Mouse (Mus musculus) cerebellum, postnatal 14 days (tissue): ENCODE results near the gene Zfp473.
"Not testable (repeated sequence)": the region's sequence is repeated elsewhere in the genome, so short reads cannot be mapped to it uniquely, and the experiment has no call there.

ENCODE experiments used
- DNase-seq, 2 experiments: peaks; one replicate each; pipeline ENCODE4 v3.0.0; 2021; ENCODE audit warnings: mixed read lengths in 2 of 2

Zfp473 gene

DNA sequence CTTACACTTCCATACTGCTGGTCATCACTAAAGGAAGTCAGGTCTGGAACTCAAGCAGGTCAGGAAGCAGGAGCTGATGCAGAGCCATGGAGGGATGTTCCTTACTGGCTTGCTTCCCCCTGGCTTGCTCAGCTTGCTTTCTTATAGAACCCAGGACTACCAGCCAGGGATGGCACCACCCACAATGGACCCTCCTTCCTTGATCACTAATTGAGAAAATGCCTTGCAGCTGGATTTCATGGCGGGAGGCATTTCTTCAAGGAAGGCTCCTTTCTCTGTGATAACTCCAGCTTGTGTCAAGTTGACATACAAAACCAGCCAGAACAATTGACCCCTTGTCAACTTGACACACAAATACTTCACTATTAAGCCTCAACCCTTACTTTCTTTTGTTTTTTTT is at the start of gene Zfp473:
Gene Zfp473 (minus strand): TSS at position 101 of the 400 bp plus-strand sequence.
- not testable (repeated sequence) for DNase-seq

DNA sequence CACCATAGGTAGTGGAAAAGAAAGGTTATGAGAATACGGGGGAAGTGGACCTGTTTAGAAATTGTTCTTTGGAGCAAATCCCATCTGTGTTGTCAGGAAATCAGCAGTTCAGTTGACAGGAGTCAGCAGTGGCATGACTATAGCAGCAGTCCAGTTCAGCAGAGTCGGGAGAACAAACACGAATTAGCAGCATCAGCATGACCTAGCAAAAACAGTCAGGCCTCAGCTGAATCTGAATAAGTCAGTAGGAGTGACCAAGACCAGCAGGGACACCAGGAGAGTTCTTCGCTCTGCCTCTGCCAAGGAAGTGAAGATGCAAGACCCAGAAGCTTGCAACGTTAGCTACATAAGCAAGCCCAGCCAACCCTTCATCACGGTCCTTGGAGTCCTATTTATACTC is 41.9 kb upstream of the Zfp473 start:
- no peak for DNase-seq

DNA sequence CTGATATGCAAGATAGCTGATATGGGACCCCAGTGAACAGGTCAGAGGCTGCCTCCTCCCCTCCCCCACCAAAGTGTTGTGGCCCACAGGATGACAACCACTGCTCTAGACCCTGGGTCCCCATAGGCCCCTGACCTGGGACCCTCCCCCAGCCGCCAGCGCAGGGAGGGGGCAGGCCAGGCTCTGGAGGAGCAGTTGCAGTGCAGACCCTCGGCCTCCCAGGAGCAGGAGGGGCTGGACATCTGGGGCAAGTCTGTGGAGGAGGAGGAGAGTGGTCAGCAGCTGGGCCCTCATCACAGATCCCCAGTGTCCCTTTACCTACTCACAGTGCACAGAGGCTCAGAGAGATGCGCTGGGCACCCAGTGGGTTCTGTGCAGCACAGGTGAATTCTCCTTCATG is 39.2 kb upstream of the Zfp473 start:
- no peak for DNase-seq

DNA sequence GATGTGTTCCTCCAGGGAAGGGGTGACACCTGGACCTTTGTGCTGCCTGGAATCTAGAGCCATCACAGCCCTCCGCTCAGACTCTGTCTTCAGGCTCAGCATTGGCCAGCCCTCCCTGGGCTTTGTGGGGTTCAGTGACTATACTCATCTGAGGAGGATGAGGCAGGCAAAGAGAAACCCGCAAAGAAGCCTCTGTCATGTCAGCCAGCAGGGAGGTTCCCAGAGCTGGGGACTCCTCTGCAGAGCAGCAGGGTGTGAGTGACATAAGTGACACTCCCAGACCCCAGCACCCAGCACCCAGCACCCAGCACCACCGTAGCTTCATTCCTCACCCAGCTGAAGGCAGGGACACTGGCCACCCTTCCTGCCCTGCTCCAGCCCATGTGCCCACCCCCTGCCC is 38.7 kb upstream of the Zfp473 start:
- no peak for DNase-seq

DNA sequence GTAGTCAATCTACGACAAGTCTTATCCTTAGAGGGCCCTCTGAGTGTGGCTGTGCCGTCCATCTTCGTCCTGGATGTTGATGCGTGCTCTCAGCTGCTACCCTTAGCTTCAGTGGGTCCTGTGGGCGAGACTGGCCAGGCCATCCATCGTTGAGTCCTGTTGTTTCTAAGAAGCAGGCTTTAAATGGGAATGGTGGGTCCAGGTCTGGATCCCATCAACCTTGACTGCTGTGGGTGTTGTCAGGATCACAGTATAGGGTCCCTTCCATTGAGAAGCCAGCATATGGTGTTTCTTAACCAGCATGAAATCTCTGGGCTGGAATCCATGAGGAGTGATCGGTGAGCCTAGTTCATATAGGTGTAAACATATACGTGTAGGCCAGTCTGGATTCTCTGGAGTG is 29.3 kb upstream of the Zfp473 start:
- DNase-seq = no peak

DNA sequence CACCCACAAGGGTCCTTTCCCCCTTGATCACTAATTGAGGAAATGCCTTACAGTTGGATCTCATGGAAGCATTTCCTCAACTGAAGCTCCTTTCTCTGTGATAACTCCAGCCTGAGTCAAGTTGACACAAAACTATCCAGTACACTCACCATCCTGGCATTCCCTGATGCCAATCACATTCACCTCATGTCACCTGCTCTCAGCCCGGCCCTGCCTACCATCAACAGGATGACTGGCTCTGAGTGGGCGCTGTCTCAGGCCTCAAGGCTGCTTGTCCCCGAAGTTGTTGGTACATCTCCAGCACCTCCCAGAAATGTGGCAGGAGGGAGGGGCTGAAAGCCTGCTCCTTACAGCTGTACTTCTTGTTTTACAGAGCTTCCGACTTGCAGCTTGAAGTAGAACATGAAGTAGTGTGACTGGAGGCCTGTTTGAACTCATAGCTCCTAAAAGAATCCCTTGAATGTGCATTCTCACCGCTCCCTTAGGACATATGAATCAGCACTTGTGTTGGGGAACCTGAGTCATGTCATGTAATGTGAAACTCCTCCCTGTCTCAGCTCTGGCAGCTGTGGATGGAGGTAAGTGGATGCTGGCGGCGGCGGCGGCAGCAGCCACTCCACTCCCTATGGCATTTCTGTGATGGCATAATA is 26.1 kb upstream of the Zfp473 start:
- DNase-seq = no peak

DNA sequence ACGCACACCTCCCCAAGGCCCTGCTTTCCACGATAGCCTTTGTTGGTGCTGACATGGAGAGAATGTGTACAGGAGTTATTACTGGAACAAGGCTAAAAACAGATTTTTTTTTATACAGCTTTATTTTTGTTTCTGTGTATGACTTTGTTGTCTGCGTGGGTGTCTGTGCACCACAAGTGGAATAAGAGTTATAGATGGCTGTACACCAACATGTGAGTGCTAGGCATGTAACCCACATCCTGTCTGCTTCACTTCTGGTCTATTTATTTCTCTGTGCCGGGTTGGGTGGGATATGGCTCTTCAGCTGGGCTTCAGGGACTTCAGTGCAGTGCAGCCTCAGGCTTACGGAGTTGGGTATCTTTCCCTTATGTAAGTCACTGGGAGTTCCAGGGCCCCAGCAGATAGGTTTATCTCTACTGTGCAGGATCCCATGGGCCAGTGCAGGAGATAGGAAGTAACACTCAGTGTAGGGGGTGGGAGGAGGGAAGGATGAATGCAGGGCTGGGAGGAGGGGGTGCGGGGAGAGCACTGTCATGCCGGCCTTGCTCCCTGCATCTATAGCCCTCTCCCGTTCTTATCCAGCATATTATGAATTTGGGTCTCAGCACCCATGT is 21.8 kb upstream of the Zfp473 start:
- no peak for DNase-seq

DNA sequence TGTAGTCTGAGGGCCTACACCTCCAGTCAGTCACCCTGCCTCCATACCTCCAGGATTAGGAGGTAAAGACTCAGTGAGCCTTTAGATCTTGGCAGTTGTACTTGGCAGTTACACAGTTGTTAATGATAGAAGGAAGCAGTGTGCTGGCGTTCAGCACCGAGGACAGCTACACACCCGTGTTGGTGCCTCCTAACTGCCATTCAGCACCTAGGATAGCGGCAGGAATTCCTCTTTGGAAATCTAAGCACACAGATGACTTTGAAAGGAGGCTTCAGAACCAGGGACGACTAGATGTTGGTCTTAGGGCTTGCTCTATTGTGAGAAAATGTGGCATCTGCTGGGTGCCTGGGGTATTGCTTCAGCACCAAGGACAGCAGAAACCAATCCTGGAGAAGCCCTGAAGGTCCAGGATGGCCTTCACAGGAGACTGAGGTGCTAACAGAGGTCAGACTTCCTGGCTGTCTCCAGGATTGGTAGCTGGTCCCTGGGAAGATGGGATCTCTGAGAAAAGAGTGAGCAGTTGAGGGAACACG is 19.3 kb upstream of the Zfp473 start:
- peak in 1 of 2 experiments; percentile 21 for DNase-seq

DNA sequence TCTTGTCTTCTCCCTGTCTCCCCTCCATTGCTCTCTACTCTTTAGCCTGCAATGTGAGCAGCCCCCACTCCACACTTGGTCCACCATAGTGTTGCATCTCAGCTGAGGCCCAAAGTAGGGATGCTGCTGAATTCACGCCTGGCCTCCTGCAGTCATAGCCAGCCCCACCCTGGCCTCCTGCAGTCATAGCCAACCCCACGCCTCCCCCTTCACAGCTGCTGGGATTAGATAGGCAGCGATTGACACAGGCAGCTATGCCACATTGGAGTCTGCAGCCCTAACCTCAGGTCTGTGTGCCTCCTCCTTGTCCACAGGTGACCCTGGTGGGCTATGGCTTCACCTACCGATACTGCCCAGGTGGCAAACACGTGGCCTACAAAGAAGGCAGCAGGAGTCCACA is 17.3 kb upstream of the Zfp473 start:
- no peak for DNase-seq

DNA sequence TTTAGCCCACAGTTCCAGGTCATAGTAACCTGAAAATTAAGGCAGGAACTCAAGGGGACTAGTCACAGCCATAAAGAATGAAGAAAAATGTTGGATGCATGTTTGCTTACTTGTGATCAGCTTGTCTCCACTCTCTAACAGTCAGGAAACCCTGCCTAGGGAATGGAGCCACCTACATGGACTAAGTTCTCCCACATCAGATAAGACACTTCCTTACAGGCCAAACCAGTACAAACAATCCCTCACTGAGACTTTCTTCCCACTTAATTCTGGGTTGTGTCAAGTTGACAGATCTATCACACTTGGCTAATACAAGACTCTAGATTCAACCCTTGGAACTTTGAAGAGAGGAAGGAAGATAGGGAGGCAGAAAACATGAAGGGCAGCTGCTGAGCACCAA is 9.5 kb upstream of the Zfp473 start:
- DNase-seq = no peak

DNA sequence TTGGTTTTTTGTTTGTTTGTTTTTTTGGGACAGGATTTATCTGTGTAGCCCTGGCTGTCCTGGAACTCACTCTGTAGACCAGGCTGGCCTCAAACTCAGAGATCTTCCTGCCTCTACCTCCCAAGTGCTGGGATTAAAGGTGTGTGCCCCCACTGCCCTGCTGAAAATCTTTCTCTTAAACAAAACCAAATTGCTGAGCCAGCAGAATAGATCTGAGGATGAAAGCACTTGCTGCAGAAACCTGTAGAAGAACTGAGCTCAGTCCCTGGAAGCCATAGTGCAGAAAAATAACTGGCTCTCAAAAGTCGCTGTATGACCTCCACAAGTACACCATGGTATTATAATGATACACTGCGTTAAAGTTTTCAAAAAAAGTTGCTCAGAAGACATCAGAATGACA is 6.3 kb upstream of the Zfp473 start:
- no peak for DNase-seq

DNA sequence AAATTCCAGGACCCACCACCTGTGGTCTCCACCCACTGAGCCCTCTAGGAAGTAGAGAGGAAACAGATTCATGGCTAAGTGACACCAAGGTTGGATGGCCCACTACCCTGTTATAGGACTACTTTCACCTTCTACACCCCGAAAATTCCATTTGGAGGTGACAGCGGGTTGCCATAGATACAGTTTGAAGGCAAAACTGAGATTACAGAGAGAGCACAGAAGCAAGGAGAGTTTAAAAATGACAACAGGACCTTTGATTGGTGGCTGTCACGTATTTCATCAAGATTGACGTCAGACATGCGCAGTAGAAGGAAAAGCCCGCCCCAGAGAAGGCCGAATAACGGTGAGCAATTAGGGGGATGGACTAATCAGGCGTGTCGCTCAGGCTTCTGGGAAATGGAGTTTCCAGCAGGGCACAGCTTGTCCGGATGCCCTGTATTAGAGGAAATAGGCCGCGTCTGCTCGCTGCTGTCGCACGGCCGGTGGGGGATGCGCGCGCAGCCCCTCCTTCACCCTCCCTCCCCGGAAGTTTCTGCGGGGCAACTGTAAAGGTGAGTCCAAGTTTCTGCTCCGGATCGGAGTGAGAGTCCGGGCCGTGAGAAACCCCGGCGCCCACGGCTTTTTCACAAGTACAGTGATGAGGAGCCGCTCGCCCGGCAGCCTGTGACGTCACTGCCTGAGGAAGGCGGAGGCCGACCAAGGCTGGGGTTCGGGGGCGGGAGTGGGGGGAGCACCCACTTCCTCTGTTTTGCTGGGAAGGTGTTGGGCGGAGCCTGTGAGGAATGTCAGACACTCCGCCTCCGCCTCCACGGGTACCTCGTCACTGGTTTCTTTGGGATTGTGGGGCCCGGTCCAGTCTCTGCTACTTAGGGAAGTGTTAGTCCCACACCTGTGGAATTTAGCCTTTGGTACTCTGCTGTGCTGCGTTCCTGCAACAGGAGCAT is 2.5 kb downstream of the Zfp473 start, which contains the start of gene Vrk3:
Gene Vrk3 (plus strand): TSS at position 313 of the 944 bp plus-strand sequence.
- peak; percentile 95 for DNase-seq

DNA sequence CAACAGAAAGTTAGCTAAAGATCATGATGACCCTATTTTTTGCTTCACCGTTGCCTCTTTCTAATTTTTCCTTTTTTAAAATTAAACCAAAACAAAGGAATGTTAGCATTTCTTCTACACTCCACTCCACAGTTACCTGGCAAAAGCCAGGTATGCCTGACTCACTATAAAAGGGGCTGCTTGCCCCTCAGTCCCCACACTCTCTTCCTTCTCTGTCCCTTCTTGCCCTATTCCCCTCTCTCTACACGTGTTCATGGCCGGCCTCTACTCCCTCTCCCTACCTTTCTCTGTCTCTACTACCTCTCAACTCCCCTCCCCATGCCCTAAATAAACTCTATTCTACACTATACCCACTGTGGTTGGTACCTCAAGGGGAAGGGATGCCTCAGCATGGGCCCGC is 3.7 kb downstream of the Zfp473 start:
- DNase-seq = no peak

DNA sequence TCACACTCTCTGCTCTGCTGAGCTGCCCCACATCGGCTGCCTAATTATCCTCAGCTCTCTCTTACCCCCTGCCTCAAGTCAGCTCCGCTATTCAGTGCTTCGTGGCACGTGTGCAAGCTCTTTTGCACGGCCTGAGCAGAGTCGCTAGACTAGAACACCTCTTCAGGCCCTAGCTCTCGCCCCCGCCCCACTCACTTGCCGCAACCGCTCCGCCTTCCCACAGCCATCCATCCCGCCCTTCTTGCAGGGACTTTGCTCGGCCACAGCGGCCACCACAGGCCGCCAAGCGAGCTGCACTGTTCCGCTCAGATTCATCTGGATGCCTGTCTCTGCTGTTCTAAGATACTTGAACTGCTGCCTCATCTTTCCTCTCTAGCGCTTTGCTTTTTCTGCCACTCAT is 5.8 kb downstream of the Zfp473 start:
- peak; percentile 81 to 84 for DNase-seq

DNA sequence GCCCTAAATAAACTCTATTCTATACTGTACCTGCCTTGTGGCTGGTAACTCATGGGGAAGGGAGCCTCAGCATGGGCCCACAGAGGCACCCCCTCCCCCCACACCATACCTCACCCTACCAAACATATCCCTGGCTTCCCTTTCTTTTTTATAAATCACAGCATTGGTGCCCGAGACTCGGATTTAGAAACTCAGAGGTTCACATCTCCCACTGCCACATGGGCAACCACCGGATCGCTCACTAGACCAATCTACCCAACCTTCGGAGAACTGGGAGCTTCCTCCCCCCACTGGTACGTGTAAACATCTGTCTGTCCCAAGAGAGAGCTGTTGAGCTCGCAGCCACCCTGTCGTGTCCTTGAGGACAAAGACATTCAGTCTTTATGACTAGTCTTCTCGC is 6.6 kb downstream of the Zfp473 start:
- no peak for DNase-seq

DNA sequence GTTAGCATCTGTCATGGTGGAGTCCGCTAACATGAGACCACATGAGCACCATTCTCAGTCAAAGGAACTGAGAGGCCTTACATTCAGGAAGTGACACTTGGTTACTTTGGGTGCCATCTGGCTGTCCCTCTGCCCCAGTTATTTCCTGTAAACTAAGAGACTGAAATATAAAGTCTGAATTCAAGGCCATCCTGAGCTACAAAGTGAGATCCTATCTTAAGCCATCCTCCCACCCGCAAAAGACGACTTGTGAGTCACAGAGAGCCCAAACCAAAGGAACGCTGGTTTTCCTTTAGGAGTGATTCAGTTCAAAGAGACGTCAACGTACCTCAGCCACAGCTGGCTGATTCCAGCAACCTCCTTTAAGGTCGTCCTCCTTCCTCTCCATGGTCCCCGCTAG is 9.5 kb downstream of the Zfp473 start:
- no peak for DNase-seq

DNA sequence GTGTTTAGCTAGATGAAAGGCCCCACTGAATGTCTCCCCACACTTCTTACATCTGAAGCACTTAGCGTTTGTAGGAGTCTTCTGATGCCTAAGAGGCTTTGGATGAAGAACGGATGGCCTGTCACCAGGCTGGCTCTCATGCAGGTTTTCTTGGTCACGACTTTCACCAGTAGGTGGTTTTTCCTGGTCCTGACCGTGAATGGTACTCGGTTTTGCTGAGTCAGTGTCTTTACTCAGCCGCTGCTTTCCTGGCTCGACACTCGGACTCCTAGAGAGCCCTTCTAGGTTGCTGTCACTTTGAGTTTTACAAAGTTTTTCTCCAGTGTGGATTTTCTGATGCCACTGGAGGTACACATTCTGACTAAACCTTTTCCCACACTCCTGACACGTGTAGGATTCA is 17.1 kb downstream of the Zfp473 start:
- no peak for DNase-seq

DNA sequence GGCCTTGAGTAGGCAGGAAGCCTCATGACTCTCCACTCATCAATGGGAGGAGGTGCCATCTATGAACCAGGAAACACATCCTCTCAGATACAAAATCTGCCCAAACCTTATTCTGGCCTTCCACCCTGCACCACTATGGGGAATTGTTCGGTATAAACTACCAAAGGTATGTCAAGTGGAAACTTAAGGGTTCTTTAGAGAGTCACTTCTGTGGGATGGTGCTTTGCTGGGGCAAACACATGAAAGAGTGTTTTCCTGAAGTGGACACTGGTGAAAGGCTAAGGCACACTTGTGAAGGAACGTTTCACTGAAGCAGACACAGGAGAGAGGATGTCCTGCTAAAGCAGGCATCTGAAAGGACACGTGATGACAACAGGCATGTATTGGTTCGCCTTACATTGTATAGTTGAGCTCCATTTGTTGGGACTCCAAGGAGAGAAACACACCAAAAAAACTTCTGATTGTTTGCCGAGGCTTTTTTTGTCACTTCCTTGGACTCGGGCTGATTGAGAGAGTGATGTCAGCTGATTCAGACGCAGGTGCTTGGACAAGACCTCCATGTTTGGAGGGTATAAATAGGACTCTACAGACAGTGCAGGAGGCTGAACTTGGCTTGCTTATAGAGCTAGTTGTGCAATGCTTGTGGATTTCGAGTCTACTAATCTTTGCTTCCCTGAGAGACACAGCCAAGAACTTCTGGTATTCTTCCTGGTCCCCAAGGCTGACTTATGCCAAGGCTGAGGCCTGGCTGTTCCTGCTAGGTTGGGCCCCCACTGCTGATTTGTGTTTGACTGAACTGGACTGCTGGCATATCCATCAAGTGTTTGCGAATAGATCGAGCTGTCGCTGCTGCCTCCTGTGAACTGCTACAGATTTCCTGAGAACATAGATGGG is 22.5 kb downstream of the Zfp473 start:
- DNase-seq = no peak

DNA sequence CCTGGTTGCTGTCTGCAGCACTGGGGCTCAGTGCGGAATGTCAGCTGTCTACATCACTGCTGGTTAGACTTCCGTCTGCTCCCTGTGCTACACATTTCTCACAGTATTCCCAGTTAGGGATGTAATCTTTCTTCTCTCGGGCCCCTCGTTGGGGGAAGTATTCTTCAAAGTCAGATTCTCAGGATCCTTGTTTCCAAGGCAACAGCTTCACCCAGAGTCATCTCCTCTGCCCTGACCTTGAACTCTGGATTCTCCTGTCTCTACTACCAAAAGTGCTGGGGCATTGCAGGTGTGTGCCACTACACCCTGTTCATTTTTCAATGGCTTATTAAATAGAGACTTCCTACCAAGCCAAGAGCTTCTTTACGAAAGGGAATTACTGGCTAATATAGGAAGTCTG is 23.7 kb downstream of the Zfp473 start:
- no peak for DNase-seq

DNA sequence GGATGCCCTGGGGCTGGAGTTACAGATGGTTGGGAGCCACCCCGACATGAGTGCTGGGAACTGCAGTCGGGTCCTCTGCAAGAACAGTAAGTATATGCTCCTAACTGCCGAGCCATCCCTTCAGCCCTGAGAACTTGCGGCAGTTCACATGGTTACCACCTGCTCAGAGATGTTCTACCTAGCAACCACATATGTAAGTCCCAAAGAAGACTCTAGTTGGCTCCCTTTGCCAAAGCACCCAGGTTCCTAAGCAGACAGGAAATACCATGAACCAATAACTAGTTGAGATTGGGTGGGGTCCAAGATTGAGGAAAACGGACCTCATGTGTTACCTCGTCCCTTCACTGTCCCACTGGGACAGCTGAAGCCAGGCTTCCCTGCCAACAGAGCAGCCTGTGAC is 24.5 kb downstream of the Zfp473 start:
- peak; percentile 10 to 22 for DNase-seq

DNA sequence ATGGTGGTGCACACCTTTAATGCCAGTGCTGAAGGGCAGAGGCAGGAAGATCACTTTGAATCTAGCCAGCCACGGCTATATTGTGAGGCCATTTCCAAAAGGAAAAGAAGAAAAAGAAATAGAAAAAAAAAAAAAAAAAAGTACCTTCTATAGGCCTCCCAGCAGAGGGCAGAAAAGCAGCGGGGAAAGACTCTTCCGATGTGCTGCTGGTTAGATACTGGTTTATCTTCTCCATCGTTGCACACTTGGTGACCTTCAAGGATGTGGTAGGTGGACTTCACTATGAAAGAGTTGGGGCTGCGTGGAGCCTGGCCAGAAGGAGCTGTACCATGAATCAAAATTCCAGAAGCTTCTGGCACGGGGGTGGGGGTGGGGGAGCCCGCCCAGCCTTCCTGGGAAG is 26.5 kb downstream of the Zfp473 start:
- peak; percentile 23 to 46 for DNase-seq

DNA sequence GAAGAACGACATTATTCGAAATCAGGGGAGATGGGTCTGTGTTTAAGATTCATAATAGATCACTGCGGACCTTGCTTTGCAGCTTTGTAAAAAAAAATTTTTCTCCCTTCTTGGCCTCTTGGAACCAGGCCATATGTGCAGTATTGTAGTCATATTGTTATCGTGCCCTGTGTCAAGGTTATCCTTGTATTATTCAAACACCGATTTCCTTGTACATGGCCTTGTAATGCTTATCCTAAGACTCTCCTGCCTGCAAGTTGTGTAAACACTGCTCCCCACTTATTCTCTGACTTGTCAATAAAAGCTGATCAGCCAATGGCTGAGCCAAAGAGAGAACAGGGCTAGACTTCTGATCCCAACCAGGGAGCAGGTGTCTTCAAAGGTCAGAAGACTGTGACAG is 28.8 kb downstream of the Zfp473 start:
- DNase-seq = no peak
